Mouse (Mus musculus): ENCODE data around the gene Zzef1. TPM values are rescaled to one million over a fixed set of nuclear protein-coding genes. Genes with fewer than 3 reads are reported as not detected.

Gene Zzef1
- polyA plus RNA-seq, 1 experiment from 2014 or later: 14.3 TPM

DNA sequence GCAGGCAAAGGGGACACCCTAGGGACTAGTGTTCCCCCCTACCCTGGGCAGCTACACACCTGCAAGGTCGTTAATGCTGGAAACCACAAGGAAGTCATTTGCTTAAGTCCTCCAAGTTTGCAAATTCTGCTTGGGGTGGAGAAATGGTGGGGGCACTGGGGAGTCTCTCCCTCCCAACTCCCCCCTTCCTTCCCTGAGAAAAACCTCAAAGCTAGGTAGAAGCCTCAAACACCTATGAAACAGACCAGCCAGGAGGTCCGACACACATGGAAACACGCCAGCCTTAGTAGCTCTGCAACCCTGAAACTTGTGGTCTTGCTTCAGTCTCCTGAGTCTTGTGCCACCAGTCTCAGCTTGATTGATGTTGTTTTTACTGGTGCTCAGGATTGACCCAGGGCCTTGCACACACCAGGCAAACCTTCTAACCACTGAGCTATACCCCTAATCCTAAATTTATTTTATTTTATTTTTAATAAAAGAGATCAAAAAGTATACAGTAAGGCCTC is 167.8 kb downstream of the Zzef1 start:
- Histone ChIP-seq H3K36me3 (no peaks in the 10 kb centered on the region), H3K9ac (no peak overlapping the region), H3K4me1 (peaks cover 7% of the 10 kb centered on the region; the same call in 1 of the 2 replicates), H3K4me2 (replicated peaks) (no peak overlapping the region), H3K9me3 (replicated peaks) (no peaks in the 10 kb centered on the region), H3K4me3 (no peak overlapping the region), H3K27me3 (peaks cover 52% of the 10 kb centered on the region), H3K27ac (no peak overlapping the region)
- WGBS: 61% methylated on average over 3 of the region's 3 CpGs
- no peak for ATAC-seq (ENCODE audit: low FRiP score)

DNA sequence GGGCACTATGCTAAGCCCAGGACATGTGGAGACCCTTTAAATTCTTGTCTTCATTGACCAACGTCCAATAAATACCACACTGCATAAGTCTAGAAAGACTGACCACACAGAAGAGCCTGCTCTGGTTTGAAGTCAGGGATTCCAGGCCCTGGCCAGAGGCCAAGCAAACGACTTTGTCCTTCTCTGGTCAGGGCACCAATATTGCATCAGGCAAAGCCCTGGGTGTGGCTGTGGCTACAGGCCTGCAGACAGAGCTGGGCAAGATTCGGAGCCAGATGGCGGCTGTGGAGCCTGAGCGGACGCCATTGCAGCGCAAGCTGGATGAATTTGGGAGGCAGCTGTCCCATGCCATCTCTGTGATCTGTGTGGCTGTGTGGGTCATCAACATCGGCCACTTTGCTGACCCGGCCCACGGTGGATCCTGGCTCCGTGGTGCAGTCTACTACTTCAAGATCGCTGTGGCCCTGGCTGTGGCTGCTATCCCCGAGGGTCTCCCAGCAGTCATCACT is 179.0 kb downstream of the Zzef1 start:
- no peak overlapping the region for H3K4me2 ChIP-seq (replicated peaks)
- H3K4me3 ChIP-seq: no peak overlapping the region
- no peak for ATAC-seq (ENCODE audit: low FRiP score)
- H3K27ac ChIP-seq: no peak overlapping the region
- H3K27me3 ChIP-seq: no peaks in the 10 kb centered on the region
- H3K36me3 ChIP-seq: no peaks in the 10 kb centered on the region
- no peak overlapping the region for H3K9ac ChIP-seq
- no peaks in the 10 kb centered on the region for H3K9me3 ChIP-seq (replicated peaks)
- H3K4me1 ChIP-seq: no peaks in the 10 kb centered on the region
- 85% methylated on average over 13 of the region's 13 CpGs for WGBS

Small RNAs within 50 kb of the gene (microRNA-seq; reads per million reads assigned to microRNA genes)
- not detected for gene Gm44467

Other genes starting within 250 kb of the Zzef1 start
- 0.15 TPM in 1 of 2 replicates, not detected in the other for gene Spns3, start 245.7 kb upstream of the Zzef1 start, polyA plus RNA-seq (2016; fragmentation: Nextera tagmentation; extraction: Ambion mirVana)
- gene Ube2g1, start 188.9 kb upstream of the Zzef1 start, polyA plus RNA-seq (2016; fragmentation: Nextera tagmentation; extraction: Ambion mirVana): 115 and 123 TPM in 2 replicates
- gene Ankfy1, start 106.2 kb upstream of the Zzef1 start, polyA plus RNA-seq (2016; fragmentation: Nextera tagmentation; extraction: Ambion mirVana): 33.4 and 35.0 TPM in 2 replicates
- gene Cyb5d2, start 84 bp upstream of the Zzef1 start, polyA plus RNA-seq (2016; fragmentation: Nextera tagmentation; extraction: Ambion mirVana): 5.7 and 6.3 TPM in 2 replicates
- gene Atp2a3, start 164.9 kb downstream of the Zzef1 start, polyA plus RNA-seq (2016; fragmentation: Nextera tagmentation; extraction: Ambion mirVana): 2.2 and 2.4 TPM in 2 replicates
- 0.81 and 1.2 TPM in 2 replicates for gene P2rx1, start 202.9 kb downstream of the Zzef1 start, polyA plus RNA-seq (2016; fragmentation: Nextera tagmentation; extraction: Ambion mirVana)
- gene Camkk1, start 222.8 kb downstream of the Zzef1 start, polyA plus RNA-seq (2016; fragmentation: Nextera tagmentation; extraction: Ambion mirVana): 13.3 and 13.6 TPM in 2 replicates